Mouse (Mus musculus) hindbrain, postnatal 0 days (tissue): ENCODE measurements around the gene Slc35a2. TPM values are rescaled to one million over a fixed set of nuclear protein-coding genes. Genes with fewer than 3 reads are reported as not detected.

Experiments used
- ATAC-seq: fragments of 200-750 bp; cut with Nextera tagmentation; 2 replicates; pipeline ENCODE4 v1.8.0; 2017; ENCODE audit warnings: mild to moderate bottlenecking, moderate TSS enrichment, moderate library complexity
- DNase-seq: peaks from one replicate; pipeline ENCODE4 v3.0.0-alpha.2; 2015; ENCODE audit warnings: low spot score
- H3K27ac ChIP-seq: fragments of 300-500 bp; sonication (generic); 2 replicates; pipeline ENCODE4 v1.5.1; 2014; ENCODE audit warnings: mild to moderate bottlenecking
- H3K27me3 ChIP-seq: fragments of 300-500 bp; sonication (generic); 2 replicates; pipeline ENCODE4 v1.6.1; 2014; ENCODE audit warnings: low read length, mixed read lengths; ENCODE audit not compliant: insufficient read depth
- H3K36me3 ChIP-seq: fragments of 300-500 bp; sonication (generic); 2 replicates; pipeline ENCODE4 v1.6.1; 2014; ENCODE audit warnings: low read length, mixed read lengths; ENCODE audit not compliant: insufficient read depth
- H3K4me1 ChIP-seq: fragments of 300-500 bp; sonication (generic); 2 replicates; pipeline ENCODE4 v1.6.1; 2014; ENCODE audit warnings: antibody characterized with exemption, low read length, mixed read lengths; ENCODE audit not compliant: insufficient read depth
- H3K4me2 ChIP-seq: fragments of 300-500 bp; sonication (generic); 2 replicates; pipeline ENCODE4 v1.6.1; 2014; ENCODE audit warnings: low read depth, mild to moderate bottlenecking, low read length, moderate library complexity, mixed read lengths
- H3K4me3 ChIP-seq: fragments of 300-500 bp; sonication (generic); 2 replicates; pipeline ENCODE4 v1.5.1; 2014; ENCODE audit warnings: low read length
- H3K9ac ChIP-seq: fragments of 300-500 bp; sonication (generic); replicated peaks from 2 replicates; pipeline ENCODE4 v1.6.1; 2014; ENCODE audit warnings: mild to moderate bottlenecking, low read length, moderate library complexity, mixed read lengths
- H3K9me3 ChIP-seq: fragments of 300-500 bp; sonication (generic); 2 replicates; pipeline ENCODE4 v1.6.1; 2016; ENCODE audit warnings: low read length, mixed read lengths
- CTCF ChIP-seq: IDR thresholded peaks from 2 replicates; pipeline ENCODE4 v1.5.1; 2016; ENCODE audit warnings: antibody characterized with exemption, control low read depth, low read depth
- WGBS: fragments of 180-500 bp; shearing (Covaris S2); extraction: QIAGEN DNeasy Blood & Tissue Kit; methylation state at CpG from one replicate; pipeline ENCODE4 v1.1.7; 2014; 5-methylcytosine and 5-hydroxymethylcytosine counted together
- polyA plus RNA-seq: library from polyadenylated mRNA; unstranded; fragments of >200 nt; fragmentation: Nextera tagmentation; extraction: Ambion mirVana; gene quantifications from 2 replicates; pipeline ENCODE4 v1.2.1, GENCODE M21; 2015
- total RNA-seq: library from RNA; depleted of rRNA; stranded (reverse); fragments of >200 nt; gene quantifications from 2 replicates; pipeline ENCODE4 v1.2.3, GENCODE M21; 2014; rRNA removed

The Slc35a2 gene
- total RNA-seq (38.0 and 61.0 TPM in 2 replicates), polyA plus RNA-seq (43.7 and 46.2 TPM in 2 replicates)

DNA sequence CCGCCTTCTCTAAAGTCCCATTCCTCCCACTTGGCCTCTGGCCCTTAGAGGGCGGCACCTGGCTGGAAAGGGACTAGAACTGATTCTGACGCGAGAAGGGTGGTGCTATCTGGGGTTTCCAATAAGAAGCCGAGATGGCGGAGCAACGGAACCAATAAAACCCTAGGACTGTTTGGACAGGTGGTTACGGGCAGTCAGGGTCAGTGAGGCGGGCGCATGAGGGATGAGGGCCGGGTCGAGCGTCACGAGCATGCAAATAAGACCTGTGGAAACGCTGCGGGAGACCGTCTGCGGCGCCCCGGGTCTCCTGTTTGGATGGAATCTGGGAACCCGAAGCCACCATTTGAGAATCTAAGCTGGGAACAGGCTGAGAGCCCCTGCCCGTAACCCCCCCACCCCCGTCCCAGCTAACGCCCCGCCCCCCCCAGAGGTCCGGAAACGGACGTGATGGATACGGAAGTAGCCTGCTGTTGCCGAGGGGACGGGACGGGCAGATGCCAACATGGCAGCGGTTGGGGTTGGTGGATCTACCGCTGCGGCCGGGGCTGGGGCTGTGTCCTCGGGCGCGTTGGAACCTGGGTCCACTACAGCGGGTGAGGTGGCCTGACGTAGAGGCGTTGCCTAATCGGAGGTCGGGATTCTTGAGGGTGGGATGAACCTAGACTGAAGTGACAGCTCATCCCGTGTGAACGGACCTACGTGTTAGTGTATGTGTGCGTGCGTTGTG lies at the start of gene Slc35a2:
Slc35a2 (plus strand) TSS at position 188 of the 727 bp plus-strand sequence.
- ATAC-seq (peak; percentile 95), DNase-seq (peak; percentile 90)
- peak within 1 kb of the TSS; percentile 86 for H3K27ac ChIP-seq
- TF ChIP-seq CTCF, result peak; percentile 21
- 0 out of 2 replicates have a peak, but pooled peaks cover 3% of the 10 kb centered on the region for H3K36me3 ChIP-seq
- H3K9me3 ChIP-seq, result no peaks in the 10 kb centered on the region
- no peaks in the 10 kb centered on the region for H3K27me3 ChIP-seq
- peak within 1 kb of the TSS; percentile 54 for H3K4me2 ChIP-seq
- peak within 1 kb of the TSS; percentile 52 for H3K4me3 ChIP-seq
- no peaks in the 10 kb centered on the region for H3K4me1 ChIP-seq
- H3K9ac ChIP-seq, result peak within 1 kb of the TSS; percentile 44
- WGBS, result 22% methylated on average over 49 of the region's 49 CpGs

DNA sequence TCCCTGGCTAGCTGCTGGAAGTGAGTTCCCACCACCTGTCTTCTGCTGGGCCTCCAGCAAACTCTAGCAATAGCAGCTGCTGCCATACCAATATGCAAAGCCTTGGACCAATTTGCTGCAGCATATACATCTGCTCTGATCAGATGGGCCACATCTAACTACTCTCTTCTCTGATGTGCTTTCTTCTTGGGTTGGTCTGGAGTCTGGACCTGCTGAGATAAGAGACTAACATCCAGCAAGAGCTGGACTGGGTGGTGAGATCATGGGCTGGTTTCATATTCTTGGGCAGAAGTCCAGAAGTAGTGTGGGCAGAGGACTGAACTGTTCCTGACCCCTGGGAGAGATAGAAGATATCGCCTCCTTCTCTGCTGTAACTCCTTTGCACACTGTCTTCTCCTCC lies 46.7 kb upstream of the Slc35a2 start:
- no peak overlapping the region for H3K27ac ChIP-seq
- no peaks in the 10 kb centered on the region for H3K9me3 ChIP-seq
- no peaks in the 10 kb centered on the region for H3K4me1 ChIP-seq
- WGBS, result 88% methylated on average over 1 of the region's 1 CpGs
- no peaks in the 10 kb centered on the region for H3K36me3 ChIP-seq
- DNase-seq (no peak), ATAC-seq (no peak)
- TF ChIP-seq CTCF, result no peak
- no peak overlapping the region for H3K4me2 ChIP-seq
- H3K4me3 ChIP-seq, result no peak overlapping the region
- no peak overlapping the region for H3K9ac ChIP-seq
- H3K27me3 ChIP-seq, result no peaks in the 10 kb centered on the region

DNA sequence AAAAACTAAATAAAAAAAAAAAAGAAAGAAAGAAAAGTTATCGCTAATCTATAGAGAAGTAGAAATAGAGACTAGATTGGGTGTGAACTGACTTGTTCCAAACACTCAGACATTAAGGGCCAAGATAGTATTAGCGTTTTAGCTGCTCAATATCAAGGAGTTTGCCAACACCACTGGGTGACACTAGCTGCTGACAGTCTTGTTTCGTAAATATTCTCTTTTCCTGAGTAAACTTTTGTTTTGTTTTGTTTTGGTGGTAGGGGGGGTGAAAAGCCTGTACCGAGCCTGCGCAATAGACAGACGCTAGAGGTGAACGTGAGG lies 43.0 kb upstream of the Slc35a2 start:
- no peaks in the 10 kb centered on the region for H3K4me1 ChIP-seq
- H3K4me3 ChIP-seq, result peak overlapping the region; percentile 64
- no peaks in the 10 kb centered on the region for H3K9me3 ChIP-seq
- no peaks in the 10 kb centered on the region for H3K36me3 ChIP-seq
- no peak for DNase-seq
- no peak for ATAC-seq
- TF ChIP-seq CTCF, result no peak
- 25% methylated on average over 7 of the region's 7 CpGs for WGBS
- H3K9ac ChIP-seq, result no peak overlapping the region
- H3K27me3 ChIP-seq, result no peaks in the 10 kb centered on the region
- peak overlapping the region; percentile 36; the same call in 1 of the 2 replicates for H3K27ac ChIP-seq
- H3K4me2 ChIP-seq, result peak overlapping the region; percentile 42

DNA sequence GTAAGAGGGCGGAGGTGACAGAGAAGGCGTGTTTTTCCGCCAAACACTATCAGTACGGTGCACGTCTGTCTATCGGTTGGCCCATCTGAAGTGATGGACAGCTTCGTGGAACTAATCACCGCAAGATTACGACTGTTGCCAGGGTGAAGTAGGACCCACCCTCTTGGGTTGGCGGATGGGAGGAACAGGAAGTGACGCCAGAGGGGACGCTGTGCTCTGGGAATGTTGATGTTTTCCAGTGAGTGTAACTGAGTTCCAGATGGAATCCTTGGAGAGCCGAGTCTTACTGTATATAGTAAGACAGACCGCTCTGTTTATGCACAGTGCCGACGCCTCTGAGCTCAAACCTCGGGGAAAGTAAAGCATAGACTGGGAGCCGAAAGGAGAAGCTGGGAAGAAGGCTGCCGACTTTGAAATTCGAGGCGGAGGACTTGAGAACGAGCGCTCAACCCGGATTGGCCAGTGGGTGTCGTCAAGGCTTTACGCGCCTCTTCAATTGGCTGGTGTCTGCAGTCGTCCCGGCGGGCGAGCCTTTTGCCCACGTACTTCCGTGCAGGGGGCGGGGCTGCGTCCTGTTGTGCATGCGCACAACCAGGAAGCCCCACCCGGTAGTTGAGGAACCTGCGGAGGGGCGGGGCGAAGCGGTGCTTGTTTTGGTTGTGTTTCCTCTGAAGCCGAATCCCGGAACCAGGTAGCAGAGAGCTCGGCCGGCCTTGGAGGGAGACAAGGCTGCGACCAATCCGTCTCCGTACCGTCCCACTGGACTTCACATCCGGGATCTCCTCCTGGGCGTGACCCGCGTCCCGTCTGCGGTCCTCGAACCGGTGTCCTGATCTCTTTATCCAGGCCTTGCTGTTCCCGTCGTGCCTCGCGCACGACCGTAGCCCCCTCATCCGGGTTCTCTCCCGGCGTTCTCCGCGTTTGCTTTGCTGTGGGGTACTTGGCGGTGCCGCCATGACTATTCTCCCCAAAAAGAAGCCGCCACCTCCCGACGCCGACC lies 42.4 kb upstream of the Slc35a2 start, which contains the start of gene Otud5:
Otud5 (plus strand) TSS at position 202 of the 1,000 bp plus-strand sequence.
- H3K36me3 ChIP-seq, result no peaks in the 10 kb centered on the region
- no peaks in the 10 kb centered on the region for H3K27me3 ChIP-seq
- H3K9ac ChIP-seq, result peak within 1 kb of the TSS; percentile 88
- DNase-seq (peak; percentile 96), ATAC-seq (peak; percentile 96)
- peak; percentile 0; the same call in 1 of the 2 replicates for TF ChIP-seq CTCF
- H3K4me3 ChIP-seq, result peak within 1 kb of the TSS; percentile 64
- no peaks in the 10 kb centered on the region for H3K9me3 ChIP-seq
- H3K27ac ChIP-seq, result peak within 1 kb of the TSS; percentile 90
- 26% methylated on average over 74 of the region's 74 CpGs for WGBS
- no peaks in the 10 kb centered on the region for H3K4me1 ChIP-seq
- peak within 1 kb of the TSS; percentile 65 for H3K4me2 ChIP-seq

DNA sequence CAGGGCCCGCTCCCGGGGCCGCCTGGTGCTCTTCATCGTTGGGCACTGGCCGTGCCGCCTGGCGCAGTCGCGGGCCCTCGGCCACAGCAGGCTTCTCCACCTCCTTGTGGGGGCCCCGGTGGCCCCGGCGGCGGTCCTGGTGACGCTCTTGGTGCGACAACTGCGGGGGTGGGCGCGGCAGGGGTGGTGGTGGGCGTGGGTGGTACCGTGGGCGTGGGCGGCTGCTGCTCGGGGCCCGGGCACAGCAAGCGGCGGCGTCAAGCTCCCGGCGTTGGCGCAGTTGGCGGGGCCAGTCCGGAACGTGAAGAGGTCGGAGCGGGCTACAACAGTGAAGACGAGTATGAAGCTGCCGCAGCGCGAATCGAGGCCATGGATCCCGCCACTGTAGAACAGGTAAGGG lies 41.5 kb upstream of the Slc35a2 start:
- H3K4me3 ChIP-seq, result peak overlapping the region; percentile 64
- 40% methylated on average over 42 of the region's 42 CpGs for WGBS
- ATAC-seq (no peak; the same call in 1 of the 2 replicates), DNase-seq (peak; percentile 2)
- peak overlapping the region; percentile 90 for H3K27ac ChIP-seq
- H3K36me3 ChIP-seq, result no peaks in the 10 kb centered on the region
- H3K9ac ChIP-seq, result peak overlapping the region; percentile 88
- no peak for TF ChIP-seq CTCF
- H3K27me3 ChIP-seq, result no peaks in the 10 kb centered on the region
- no peaks in the 10 kb centered on the region for H3K9me3 ChIP-seq
- peak overlapping the region; percentile 65 for H3K4me2 ChIP-seq
- H3K4me1 ChIP-seq, result no peaks in the 10 kb centered on the region

DNA sequence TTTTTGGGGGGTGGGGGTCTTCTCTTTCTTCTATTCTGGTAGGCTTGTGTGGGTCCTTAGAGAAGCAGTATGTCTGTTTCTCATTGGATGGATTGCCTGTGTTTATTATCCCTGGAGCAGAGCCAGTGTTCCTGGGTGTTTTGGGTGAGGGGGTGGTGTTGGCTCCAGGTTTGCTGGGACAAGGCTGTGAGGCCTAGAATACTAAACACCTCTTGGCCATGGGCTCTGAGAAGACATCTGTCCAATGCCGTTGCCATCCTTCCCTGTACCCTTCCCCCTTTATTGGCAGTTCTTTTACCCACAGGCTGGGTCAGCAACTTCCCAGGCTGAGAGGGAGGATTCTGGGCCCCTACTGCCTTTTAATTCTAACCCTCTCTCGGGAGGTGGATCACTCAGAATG lies 36.0 kb upstream of the Slc35a2 start:
- 51% methylated on average over 2 of the region's 2 CpGs for WGBS
- no peak overlapping the region for H3K27ac ChIP-seq
- no peaks in the 10 kb centered on the region for H3K27me3 ChIP-seq
- DNase-seq (peak; percentile 65), ATAC-seq (peak; percentile 85)
- no peaks in the 10 kb centered on the region for H3K36me3 ChIP-seq
- TF ChIP-seq CTCF, result no peak
- H3K9me3 ChIP-seq, result no peaks in the 10 kb centered on the region
- H3K4me2 ChIP-seq, result no peak overlapping the region
- H3K4me1 ChIP-seq, result no peaks in the 10 kb centered on the region
- H3K4me3 ChIP-seq, result no peak overlapping the region
- H3K9ac ChIP-seq, result no peak overlapping the region
